Mouse (Mus musculus) retina, postnatal 7 days (tissue): ENCODE measurements around the gene Usp5.

ENCODE experiments used
- DNase-seq: peaks from one replicate; pipeline ENCODE4 v3.0.0-alpha.2; 2012; ENCODE audit warnings: low read depth, low spot score

Usp5 gene

DNA sequence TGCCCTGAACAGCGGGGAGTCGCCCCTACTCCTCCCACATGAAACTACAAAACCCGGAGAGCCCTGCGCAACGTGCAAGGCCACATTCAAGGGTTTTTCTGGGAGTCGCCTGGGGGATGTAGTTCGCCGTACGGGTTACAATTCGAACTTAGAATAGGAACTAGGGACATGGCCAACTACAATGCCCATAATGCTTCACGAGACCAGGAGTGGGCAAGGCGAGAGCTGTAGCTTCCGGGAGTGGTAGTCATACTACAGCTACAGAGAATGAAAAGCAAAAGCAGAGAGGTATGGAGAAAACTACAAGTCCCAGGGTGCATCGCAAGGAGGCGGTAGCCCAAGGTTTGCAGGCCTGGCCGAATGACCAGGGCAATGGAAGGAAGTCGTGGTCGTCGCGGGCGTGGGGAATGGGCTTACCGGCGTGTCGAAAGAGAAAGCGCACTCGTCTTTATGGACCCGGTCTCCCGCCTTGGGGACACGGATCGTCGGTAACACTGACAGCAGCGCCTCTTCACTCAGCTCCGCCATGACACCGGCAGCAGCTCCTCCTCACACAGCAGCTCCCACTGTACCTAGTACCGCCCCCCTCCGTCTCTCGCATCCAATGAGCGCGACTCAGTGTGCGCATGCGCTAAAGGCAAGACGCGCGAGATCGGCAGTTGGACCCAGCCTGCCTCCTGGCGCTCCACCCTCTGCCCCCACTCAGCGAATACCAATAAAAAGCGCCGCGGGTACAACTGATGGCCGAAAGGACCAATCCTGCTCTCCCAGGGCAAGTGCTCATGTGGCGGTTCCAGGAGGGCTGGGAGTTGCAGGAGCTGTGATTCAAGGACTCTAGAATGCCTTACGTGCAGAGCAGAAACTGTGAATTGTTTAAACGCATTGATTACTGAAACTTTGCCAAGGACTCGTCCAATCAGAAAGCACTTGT, at the start of gene Usp5, which contains the start of gene Cdca3:
Usp5 (minus strand) TSS at position 617 of the 931 bp plus-strand sequence.
Cdca3 (plus strand) TSS at position 680 of the 931 bp plus-strand sequence.
- peak; percentile 100 for DNase-seq

GRCm38 (mm10) chr6:124874348-124874747, 45.1 kb upstream of the Usp5 start:
- DNase-seq, result no peak

GRCm38 (mm10) chr6:124866560-124866959, 37.3 kb upstream of the Usp5 start:
- no peak for DNase-seq

- no peak for DNase-seq
Measured at GRCm38 (mm10) chr6:124865766-124866362, 36.6 kb upstream of the Usp5 start.

- no peak for DNase-seq
Measured at GRCm38 (mm10) chr6:124863658-124864298, 34.5 kb upstream of the Usp5 start, which contains the start of gene Gpr162. Gpr162 (minus strand) TSS chr6:124863983.

GRCm38 (mm10) chr6:124863125-124863657, 33.9 kb upstream of the Usp5 start:
- no peak for DNase-seq

DNA sequence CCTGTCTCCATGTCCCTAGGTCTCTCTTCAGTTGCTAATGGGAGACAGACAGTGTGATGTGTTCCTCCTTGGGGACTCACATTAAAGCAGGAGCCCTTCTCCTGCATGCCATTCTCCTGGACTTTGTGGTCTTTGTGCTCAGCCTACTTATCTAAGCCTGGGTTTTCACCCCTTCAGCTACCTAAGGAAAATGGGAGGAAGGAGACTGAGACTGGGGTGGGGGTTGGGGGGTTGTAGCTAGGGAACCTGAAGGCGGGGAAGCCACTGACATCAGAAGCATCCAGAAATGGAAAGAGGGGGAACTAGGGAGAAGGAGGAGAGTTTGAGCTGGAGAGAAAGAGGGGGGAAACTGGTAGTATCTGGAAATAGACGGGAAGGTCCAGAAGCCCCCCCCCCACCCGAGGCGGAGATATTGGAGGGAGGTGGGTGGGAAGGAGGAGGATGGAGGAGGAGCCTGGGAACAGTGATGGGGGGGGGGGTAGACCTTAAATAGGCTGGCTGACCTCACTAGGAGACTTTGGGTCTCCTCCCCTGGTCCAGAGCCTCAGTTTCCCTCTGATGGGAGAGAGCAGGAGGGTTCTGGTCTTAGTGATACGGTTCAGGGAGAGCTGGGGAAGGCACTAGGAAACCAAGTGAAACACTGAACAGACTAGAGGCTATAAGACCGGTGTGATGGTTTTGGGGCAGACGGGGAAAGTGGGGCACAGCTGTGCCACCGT, 33.3 kb upstream of the Usp5 start:
- DNase-seq, result no peak

- DNase-seq, result no peak
Measured at GRCm38 (mm10) chr6:124861802-124862201, 32.5 kb upstream of the Usp5 start.

- DNase-seq, result no peak
Measured at GRCm38 (mm10) chr6:124861266-124861665, 32.0 kb upstream of the Usp5 start.

DNA sequence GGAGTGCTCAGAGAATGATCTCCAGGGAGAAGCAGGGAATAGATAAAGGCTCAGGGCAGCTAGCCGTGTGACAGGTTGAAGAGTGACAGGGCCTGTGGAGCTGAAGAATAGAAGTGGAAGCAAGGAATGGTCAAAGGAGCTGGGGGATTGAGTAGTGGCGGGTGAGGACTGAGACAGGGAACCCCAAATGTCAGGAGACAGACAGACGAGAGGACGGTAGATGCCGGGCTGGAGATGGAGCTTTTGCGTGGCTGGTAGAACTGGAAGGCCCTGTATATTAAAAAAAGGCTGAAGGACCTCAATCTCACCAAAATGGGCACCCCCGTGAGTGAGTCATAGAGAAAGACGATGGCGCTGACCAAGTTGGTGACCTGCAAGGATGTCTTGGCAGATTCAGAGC, 31.2 kb upstream of the Usp5 start:
- no peak for DNase-seq

GRCm38 (mm10) chr6:124859725-124860124, 30.4 kb upstream of the Usp5 start:
- DNase-seq, result peak; percentile 81

- DNase-seq, result no peak
Measured at GRCm38 (mm10) chr6:124858561-124859318, 29.5 kb upstream of the Usp5 start.

GRCm38 (mm10) chr6:124857840-124858530, 28.7 kb upstream of the Usp5 start:
- no peak for DNase-seq

DNA sequence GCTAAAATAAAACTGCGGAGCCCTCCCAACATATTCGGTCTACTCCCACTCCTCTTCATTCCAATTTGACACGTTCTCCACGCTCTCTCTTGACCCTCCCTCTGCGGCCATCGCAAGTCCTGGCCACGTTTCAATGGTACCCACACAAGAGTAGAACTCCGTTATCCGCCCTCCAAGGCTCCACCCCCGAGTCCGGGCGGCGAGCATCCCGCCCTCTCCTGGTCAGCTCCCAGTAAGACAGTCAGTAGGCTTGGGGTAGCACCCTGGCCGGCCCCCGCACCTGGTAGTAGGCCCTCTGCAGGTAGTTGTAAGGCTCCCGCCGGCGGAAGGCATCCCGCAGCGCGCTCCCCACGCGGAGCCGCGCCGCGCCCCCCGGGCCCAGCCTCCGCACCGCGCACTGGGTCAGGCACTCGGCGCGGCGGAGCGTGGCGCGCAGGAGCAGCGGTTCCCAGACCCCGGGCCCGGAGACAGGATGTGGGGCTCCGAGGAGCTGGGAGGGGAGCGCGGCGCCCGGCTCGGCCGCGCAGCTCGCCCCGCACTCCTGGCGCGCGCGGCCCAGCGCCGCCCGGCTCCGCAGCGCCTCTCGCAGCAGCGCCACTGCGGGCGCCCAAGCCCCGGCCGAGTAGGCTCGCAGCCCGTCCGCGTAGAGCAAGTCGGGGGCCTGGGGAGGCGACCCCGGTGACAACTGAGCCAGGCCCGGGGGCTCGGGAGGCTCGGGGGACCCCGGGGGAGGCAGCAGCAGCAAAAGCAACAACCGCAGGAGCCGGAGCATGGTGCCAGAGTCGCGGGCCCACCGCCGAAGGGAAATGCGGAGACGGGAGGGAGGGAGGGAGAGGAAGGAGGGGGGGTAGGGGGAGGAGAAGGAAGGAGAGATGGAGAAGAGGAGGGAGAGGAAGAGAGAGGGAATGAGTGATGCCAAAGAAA, 27.9 kb upstream of the Usp5 start, which contains the start of gene P3h3:
P3h3 (minus strand) TSS at position 837 of the 924 bp plus-strand sequence.
- DNase-seq, result peak; percentile 69

DNA sequence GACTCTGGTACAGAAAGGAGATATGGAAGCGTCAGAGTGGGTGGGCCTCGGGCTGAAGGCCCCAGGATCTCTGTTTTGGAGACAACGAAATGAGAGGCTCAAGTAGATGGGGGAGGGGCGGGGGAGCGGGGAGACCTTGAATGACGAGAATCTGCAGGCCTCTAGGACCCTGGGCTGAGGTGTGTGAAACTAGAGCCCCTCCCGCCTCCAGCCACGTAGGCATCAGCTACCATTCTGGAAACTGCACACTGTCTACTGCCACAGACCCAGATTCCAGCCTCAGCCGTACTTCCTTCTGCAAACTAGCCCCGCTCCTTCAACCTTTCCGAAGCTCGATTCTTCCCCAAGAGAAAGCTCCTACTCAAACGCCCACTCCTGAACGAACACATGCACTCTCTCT, 27.0 kb upstream of the Usp5 start:
- no peak for DNase-seq

GRCm38 (mm10) chr6:124854647-124855046, 25.4 kb upstream of the Usp5 start:
- DNase-seq, result no peak

DNA sequence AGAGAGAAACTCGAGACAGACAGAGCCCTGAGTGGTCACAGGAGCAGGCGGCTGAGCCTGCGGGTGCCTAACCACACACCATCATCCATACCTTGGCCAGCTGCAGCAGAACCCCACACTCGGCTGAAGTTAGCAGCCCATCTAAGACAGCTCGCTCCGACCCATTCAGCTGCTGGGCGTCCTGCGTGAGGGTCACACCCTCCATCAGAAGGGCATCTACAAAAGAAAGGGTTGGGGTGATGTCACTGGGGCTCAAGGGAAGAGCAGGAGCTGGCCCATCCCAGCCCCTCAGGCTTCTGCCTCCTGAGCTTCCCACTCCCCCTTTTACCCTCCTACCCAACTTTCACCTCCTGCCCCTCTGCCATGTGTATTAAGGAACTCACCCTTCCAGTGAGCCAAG, 21.3 kb upstream of the Usp5 start:
- DNase-seq, result no peak

DNA sequence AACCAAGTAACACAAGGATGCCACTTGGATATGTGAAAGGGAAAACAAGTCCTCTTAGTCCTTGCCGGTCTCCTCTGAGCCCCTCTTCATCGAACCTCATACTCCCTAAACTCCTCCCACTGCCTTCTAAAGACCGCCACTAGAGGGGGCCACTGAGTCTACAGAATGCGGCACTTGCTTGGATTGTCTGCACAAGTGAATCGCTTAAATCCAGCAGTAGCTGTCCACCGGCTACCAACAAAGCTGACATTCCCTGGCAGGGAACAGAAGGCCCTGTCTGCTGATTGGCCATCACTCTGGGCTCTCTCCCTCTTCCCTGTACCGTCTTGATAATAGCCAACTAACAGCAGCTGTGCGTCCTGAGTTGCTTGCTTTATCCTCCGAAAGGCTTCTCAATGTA, 18.0 kb upstream of the Usp5 start:
- peak; percentile 95 for DNase-seq
